Mouse (Mus musculus) CH12.LX (cell line): ENCODE data around the gene Msi2. TPM values are rescaled to one million over a fixed set of nuclear protein-coding genes. Genes with fewer than 3 reads are reported as not detected.

Experiments
- DNase-seq: peaks from one replicate; pipeline ENCODE4 v3.0.0-alpha.2; 2013; ENCODE audit errors: extremely low read depth
- H3K27ac ChIP-seq: 2 replicates; pipeline ENCODE4 v1.5.1; 2012; ENCODE audit warnings: low read depth, mild to moderate bottlenecking, control low read depth, moderate library complexity; ENCODE audit not compliant: insufficient read depth
- H3K27me3 ChIP-seq: replicated peaks from 2 replicates; pipeline ENCODE3; 2012; ENCODE audit warnings: inconsistent platforms
- H3K36me3 ChIP-seq, 2 experiments: replicated peaks in 1 of 2; 2 replicates each; pipeline versions ENCODE3 to v1.6.1; 2012; ENCODE audit warnings: inconsistent platforms in 1 of 2, low read length in 1 of 2, mild to moderate bottlenecking in 1 of 2, mixed read lengths in 1 of 2, moderate library complexity in 1 of 2; ENCODE audit not compliant: control insufficient read depth in 1 of 2, insufficient read depth in 1 of 2
- H3K4me1 ChIP-seq, 2 experiments: 2 replicates each; pipeline ENCODE4 v1.6.1; 2012; ENCODE audit warnings: inconsistent platforms in 1 of 2, moderate library complexity in 1 of 2; ENCODE audit not compliant: insufficient read depth in 2 of 2, control insufficient read depth in 1 of 2
- H3K4me2 ChIP-seq: 2 replicates; pipeline ENCODE4 v1.6.1; 2012; ENCODE audit warnings: low read depth, mild to moderate bottlenecking, control low read depth; ENCODE audit not compliant: poor library complexity, insufficient read depth, severe bottlenecking
- H3K4me3 ChIP-seq, 3 experiments: fragments of 150-350 bp in 1 of 3; sonication (generic) in 1 of 3; replicated peaks in 1 of 3; 2 replicates each; pipeline versions ENCODE3 to v1.5.1; 2011 to 2012; ENCODE audit warnings: low read depth in 2 of 3, low read length in 2 of 3, mild to moderate bottlenecking in 2 of 3, moderate library complexity in 2 of 3, control low read depth in 1 of 3, improper control_type of control experiment in 1 of 3, inconsistent platforms in 1 of 3, mixed read lengths in 1 of 3; ENCODE audit not compliant: poor library complexity in 1 of 3
- H3K79me2 ChIP-seq: replicated peaks from 2 replicates; pipeline ENCODE4 v1.6.1; 2012; ENCODE audit warnings: mild to moderate bottlenecking, moderate library complexity; ENCODE audit not compliant: control insufficient read depth, poor library complexity, insufficient read depth, severe bottlenecking; ENCODE audit errors: extremely low read depth
- H3K9ac ChIP-seq: 2 replicates; pipeline ENCODE4 v1.6.1; 2012; ENCODE audit warnings: low read depth, mild to moderate bottlenecking, control low read depth, moderate library complexity; ENCODE audit not compliant: insufficient read depth
- H3K9me3 ChIP-seq: replicated peaks from 2 replicates; pipeline ENCODE3; 2012; ENCODE audit warnings: low read length, inconsistent platforms, mixed read lengths
- BHLHE40 ChIP-seq: IDR thresholded peaks from 2 replicates; pipeline ENCODE4 v1.6.1; 2011; ENCODE audit warnings: mild to moderate bottlenecking, low read depth, low read length, improper control_type of control experiment
- CHD1 ChIP-seq: IDR thresholded peaks from 2 replicates; pipeline ENCODE4 v1.6.1; 2012; ENCODE audit warnings: low read depth, low read length, improper control_type of control experiment, inconsistent platforms
- CHD2 ChIP-seq: IDR thresholded peaks from 2 replicates; pipeline ENCODE4 v1.6.1; 2011; ENCODE audit warnings: low read length, improper control_type of control experiment
- CTCF ChIP-seq, 2 experiments: IDR thresholded peaks in 1 of 2; conservative IDR thresholded peaks in 1 of 2; 2 replicates each; pipeline ENCODE4 v1.5.1; 2011 to 2012; ENCODE audit warnings: low read depth in 2 of 2, low read length in 2 of 2, improper control_type of control experiment in 1 of 2, inconsistent platforms in 1 of 2, mild to moderate bottlenecking in 1 of 2, moderate library complexity in 1 of 2
- E2F4 ChIP-seq: IDR thresholded peaks from 2 replicates; pipeline ENCODE4 v1.6.1; 2011; ENCODE audit warnings: low read depth, low read length, improper control_type of control experiment; ENCODE audit not compliant: insufficient replicate concordance
- ELF1 ChIP-seq: IDR thresholded peaks from 2 replicates; pipeline ENCODE4 v1.6.1; 2014; ENCODE audit warnings: low read depth, mild to moderate bottlenecking, inconsistent platforms, low read length, improper control_type of control experiment
- EP300 ChIP-seq: IDR thresholded peaks from 2 replicates; pipeline ENCODE4 v1.6.1; 2011; ENCODE audit warnings: low read length, improper control_type of control experiment
- ETS1 ChIP-seq: conservative IDR thresholded peaks from 2 replicates; pipeline ENCODE4 v1.6.1; 2012; ENCODE audit warnings: low read depth, mild to moderate bottlenecking, inconsistent platforms, low read length, improper control_type of control experiment, moderate library complexity
- GABPA ChIP-seq: IDR thresholded peaks from 2 replicates; pipeline ENCODE4 v1.6.1; 2012; ENCODE audit warnings: low read depth, low read length, improper control_type of control experiment, inconsistent platforms; ENCODE audit not compliant: insufficient replicate concordance
- HCFC1 ChIP-seq: IDR thresholded peaks from 2 replicates; pipeline ENCODE4 v1.6.1; 2012; ENCODE audit warnings: low read depth, mild to moderate bottlenecking, inconsistent platforms, low read length, improper control_type of control experiment
- IRF4 ChIP-seq: IDR thresholded peaks from 2 replicates; pipeline ENCODE4 v1.6.1; 2014; ENCODE audit warnings: low read depth, mild to moderate bottlenecking, inconsistent platforms, low read length, improper control_type of control experiment
- JUN ChIP-seq: IDR thresholded peaks from 2 replicates; pipeline ENCODE4 v1.6.1; 2011; ENCODE audit warnings: low read depth, mild to moderate bottlenecking, low read length, improper control_type of control experiment, moderate library complexity; ENCODE audit not compliant: insufficient read depth
- JUND ChIP-seq: conservative IDR thresholded peaks from 2 replicates; pipeline ENCODE4 v1.6.1; 2011; ENCODE audit warnings: low read depth, low read length, improper control_type of control experiment
- KAT2A ChIP-seq: IDR thresholded peaks from 2 replicates; pipeline ENCODE4 v1.6.1; 2012; ENCODE audit warnings: low read length, improper control_type of control experiment, inconsistent platforms; ENCODE audit not compliant: insufficient replicate concordance
- MAFK ChIP-seq: IDR thresholded peaks from 2 replicates; pipeline ENCODE4 v1.6.1; 2011; ENCODE audit warnings: low read length, improper control_type of control experiment; ENCODE audit not compliant: insufficient replicate concordance
- MAX ChIP-seq: IDR thresholded peaks from 2 replicates; pipeline ENCODE4 v1.6.1; 2011; ENCODE audit warnings: low read length, improper control_type of control experiment
- MAZ ChIP-seq: IDR thresholded peaks from 2 replicates; pipeline ENCODE4 v1.6.1; 2012; ENCODE audit warnings: low read depth, mild to moderate bottlenecking, inconsistent platforms, low read length, improper control_type of control experiment, moderate library complexity
- MEF2A ChIP-seq: IDR thresholded peaks from 2 replicates; pipeline ENCODE4 v1.6.1; 2014; ENCODE audit warnings: low read depth, mild to moderate bottlenecking, inconsistent platforms, low read length, improper control_type of control experiment, borderline replicate concordance
- MXI1 ChIP-seq: IDR thresholded peaks from 2 replicates; pipeline ENCODE4 v1.6.1; 2011; ENCODE audit warnings: mild to moderate bottlenecking, low read depth, low read length, improper control_type of control experiment
- MYC ChIP-seq: IDR thresholded peaks from 2 replicates; pipeline ENCODE4 v1.6.1; 2011; ENCODE audit warnings: low read depth, mild to moderate bottlenecking, improper control_type of control experiment, low read length
- NELFE ChIP-seq: IDR thresholded peaks from 2 replicates; pipeline ENCODE4 v1.6.1; 2011; ENCODE audit warnings: low read depth, low read length, improper control_type of control experiment
- NRF1 ChIP-seq: IDR thresholded peaks from 2 replicates; pipeline ENCODE4 v1.6.1; 2014; ENCODE audit warnings: low read depth, mild to moderate bottlenecking, inconsistent platforms, low read length, improper control_type of control experiment, moderate library complexity
- PAX5 ChIP-seq: IDR thresholded peaks from 2 replicates; pipeline ENCODE4 v1.6.1; 2012; ENCODE audit warnings: low read length, inconsistent platforms, mixed read lengths
- POLR2A ChIP-seq: IDR thresholded peaks from 2 replicates; pipeline ENCODE4 v1.6.1; 2011; ENCODE audit warnings: low read depth, mild to moderate bottlenecking, improper control_type of control experiment, low read length
- POLR2AphosphoS2 ChIP-seq: IDR thresholded peaks from 2 replicates; pipeline ENCODE4 v1.6.1; 2011; ENCODE audit warnings: low read depth, low read length, improper control_type of control experiment
- RAD21 ChIP-seq: IDR thresholded peaks from 2 replicates; pipeline ENCODE4 v1.6.1; 2011; ENCODE audit warnings: low read depth, mild to moderate bottlenecking, low read length, improper control_type of control experiment, moderate library complexity
- RCOR1 ChIP-seq: conservative IDR thresholded peaks from 2 replicates; pipeline ENCODE4 v1.6.1; 2012; ENCODE audit warnings: low read depth, mild to moderate bottlenecking, inconsistent platforms, low read length, improper control_type of control experiment
- SIN3A ChIP-seq: IDR thresholded peaks from 2 replicates; pipeline ENCODE4 v1.6.1; 2012; ENCODE audit warnings: low read length, improper control_type of control experiment, inconsistent platforms
- SMC3 ChIP-seq: IDR thresholded peaks from 2 replicates; pipeline ENCODE4 v1.6.1; 2011; ENCODE audit warnings: low read depth, low read length, improper control_type of control experiment
- TBP ChIP-seq: conservative IDR thresholded peaks from 2 replicates; pipeline ENCODE4 v1.6.1; 2011; ENCODE audit warnings: low read depth, low read length, improper control_type of control experiment
- TCF12 ChIP-seq: IDR thresholded peaks from 2 replicates; pipeline ENCODE4 v1.6.1; 2014; ENCODE audit warnings: low read depth, mild to moderate bottlenecking, inconsistent platforms, low read length, improper control_type of control experiment
- USF1 ChIP-seq: IDR thresholded peaks from 2 replicates; pipeline ENCODE4 v1.6.1; 2014; ENCODE audit warnings: low read depth, mild to moderate bottlenecking, inconsistent platforms, low read length, improper control_type of control experiment
- ZC3H11A ChIP-seq: IDR thresholded peaks from 2 replicates; pipeline ENCODE4 v1.6.1; 2012; ENCODE audit warnings: low read depth, mild to moderate bottlenecking, inconsistent platforms, low read length, improper control_type of control experiment
- ZKSCAN1 ChIP-seq: IDR thresholded peaks from 2 replicates; pipeline ENCODE4 v1.6.1; 2012; ENCODE audit warnings: low read depth, inconsistent platforms, low read length, improper control_type of control experiment, borderline replicate concordance
- ZNF384 ChIP-seq: IDR thresholded peaks from 2 replicates; pipeline ENCODE4 v1.6.1; 2012; ENCODE audit warnings: low read depth, low read length, improper control_type of control experiment, inconsistent platforms
- dilution Hi-C: fragments of 300-500 bp; cut with MboI; formaldehyde crosslinking; loops from 2 replicates; pipeline ENCODE4 v1.14.3; 2020; ENCODE audit warnings: low sequenced_read_pairs; ENCODE audit not compliant: extremely low pct_unique_long_range_greater_than_20kb, extremely low pct_ligation_motif_present
- in situ Hi-C: fragments of 300-500 bp; cut with MboI; formaldehyde crosslinking; loops from 3 replicates; pipeline ENCODE4 v1.14.3; 2019; ENCODE audit warnings: low sequenced_read_pairs, low pct_ligation_motif_present, low pct_unique_long_range_greater_than_20kb, mixed read lengths
- polyA plus RNA-seq: library from polyadenylated mRNA; unstranded; fragments of >175 nt; gene quantifications from 2 replicates; pipeline ENCODE4 v1.2.1, GENCODE M21; 2012; ENCODE audit warnings: low read depth; ENCODE audit not compliant: insufficient read length
- total RNA-seq, 2 experiments: library from RNA; depleted of rRNA; stranded (reverse); fragments of 300-350 nt in 1 of 2; fragments of >200 nt in 1 of 2; gene quantifications; 2 replicates each; pipeline ENCODE4 v1.2.3; 2012 to 2014

Gene Msi2
- total and polyA plus RNA-seq, 3 experiments = 40.3 to 73.1 (median 52.6) TPM

GRCm38 (mm10) chr11:88559365-88559970 is 158.8 kb downstream of the Msi2 start:
- peak; percentile 88 for DNase-seq
- Histone ChIP-seq H3K79me2 (no peaks in the 10 kb centered on the region; the same call in 1 of the 2 replicates), H3K27me3 (no peaks in the 10 kb centered on the region), H3K36me3 (peaks cover 14 to 42% of the 10 kb centered on the region in 2 experiments), H3K4me1 (peaks cover 42 to 72% of the 10 kb centered on the region in 2 experiments), H3K9me3 (no peaks in the 10 kb centered on the region), H3K27ac (peak overlapping the region; percentile 74), H3K4me3 (peak overlapping the region in 1 of 3 experiments; percentile 12), H3K4me2 (no peak overlapping the region), H3K9ac (no peak overlapping the region)
- TF ChIP-seq MAFK = no peak; the same call in 1 of the 2 replicates
- peak; percentile 93 for TF ChIP-seq BHLHE40
- 0 out of 2 replicates have a peak, but pooled peaks have one; percentile 5 for TF ChIP-seq NRF1
- TF ChIP-seq ZC3H11A = peak; percentile 84
- peak; percentile 78 for TF ChIP-seq IRF4
- TF ChIP-seq MEF2A = peak; percentile 99
- no peak for TF ChIP-seq PAX5
- TF ChIP-seq TCF12 = peak; percentile 63
- peak; percentile 96 for TF ChIP-seq SIN3A
- TF ChIP-seq CHD1 = 0 out of 2 replicates have a peak, but pooled peaks have one; percentile 51
- peak; percentile 47 for TF ChIP-seq ZNF384
- TF ChIP-seq HCFC1 = no peak
- TF ChIP-seq RCOR1 = peak; percentile 77; the same call in 1 of the 2 replicates
- peak; percentile 87 for TF ChIP-seq RAD21
- TF ChIP-seq CTCF (conservative IDR thresholded peaks at IDR 0.05 in 1 of 2, IDR thresholded peaks at IDR 0.05 in 1 of 2; ENCODE audit: low read depth in 2 of 2, low read length in 2 of 2) = peak in 1 of 2 experiments; percentile 90; a peak in 2 of 4 replicates
- TF ChIP-seq MAZ = peak; percentile 88
- peak; percentile 86 for TF ChIP-seq JUND
- TF ChIP-seq ELF1 = no peak
- TF ChIP-seq NELFE = peak; percentile 40; the same call in 1 of the 2 replicates
- TF ChIP-seq TBP = 0 out of 2 replicates have a peak, but pooled peaks have one; percentile 5
- TF ChIP-seq JUN = peak; percentile 96
- TF ChIP-seq POLR2AphosphoS2 = no peak
- peak; percentile 99 for TF ChIP-seq MYC
- no peak for TF ChIP-seq KAT2A
- peak; percentile 63 for TF ChIP-seq CHD2
- TF ChIP-seq E2F4 = peak; percentile 70; the same call in 1 of the 2 replicates
- TF ChIP-seq MAX = peak; percentile 98
- TF ChIP-seq SMC3 = peak; percentile 96
- TF ChIP-seq EP300 = peak; percentile 82
- no peak for TF ChIP-seq POLR2A
- peak; percentile 95 for TF ChIP-seq MXI1
- TF ChIP-seq ZKSCAN1 = no peak
- no peak for TF ChIP-seq USF1
- peak; percentile 92 for TF ChIP-seq ETS1
- TF ChIP-seq GABPA = no peak
- dilution Hi-C loops = no loop called here
- in situ Hi-C loops = loop anchor here (5.0 to 10.0 kb wide), 3 partner anchors 33 to 263 kb away; no protein-coding TSS in a partner anchor
